Mouse (Mus musculus) layer of hippocampus, adult 11-12 months (tissue): Measurements from ENCODE around the gene Trnt1.

Experiments used
- DNase-seq: peaks from one replicate; pipeline ENCODE4 v3.0.0; 2022; ENCODE audit warnings: low spot score

Gene Trnt1

DNA sequence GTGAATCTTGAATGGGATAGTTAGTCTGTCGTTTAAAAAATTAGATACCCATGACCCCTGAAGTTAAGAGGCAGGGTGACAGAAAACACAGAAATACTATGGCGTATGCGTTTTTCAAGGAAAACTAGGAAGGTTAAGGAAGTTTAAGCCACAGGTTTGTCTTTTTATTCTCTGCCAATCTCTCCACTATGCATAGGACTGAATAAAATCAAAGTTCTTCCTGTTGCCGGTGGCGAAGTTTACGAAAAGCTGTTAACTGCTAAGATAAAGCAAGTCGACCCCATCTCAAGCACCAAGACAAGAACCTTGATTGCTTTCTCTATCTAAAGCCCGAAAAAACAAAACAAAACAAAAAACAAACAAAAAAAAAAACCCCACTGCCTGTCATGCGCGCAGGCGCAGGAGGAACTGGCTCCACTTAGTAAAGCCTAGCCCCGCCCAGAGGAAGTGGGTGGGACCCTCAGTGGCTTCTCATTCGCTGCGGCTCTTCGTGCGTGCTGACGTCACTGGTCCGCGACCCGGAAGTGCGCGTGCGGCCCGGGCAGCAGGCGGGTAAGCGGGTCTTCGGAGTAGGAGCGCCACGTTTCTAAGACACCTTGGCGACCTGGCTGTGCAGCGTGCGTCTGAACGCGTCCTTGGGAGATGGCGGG lies at the start of gene Trnt1:
Trnt1 (plus strand) TSS at position 481 of the 650 bp plus-strand sequence.
- peak; percentile 98 for DNase-seq

DNA sequence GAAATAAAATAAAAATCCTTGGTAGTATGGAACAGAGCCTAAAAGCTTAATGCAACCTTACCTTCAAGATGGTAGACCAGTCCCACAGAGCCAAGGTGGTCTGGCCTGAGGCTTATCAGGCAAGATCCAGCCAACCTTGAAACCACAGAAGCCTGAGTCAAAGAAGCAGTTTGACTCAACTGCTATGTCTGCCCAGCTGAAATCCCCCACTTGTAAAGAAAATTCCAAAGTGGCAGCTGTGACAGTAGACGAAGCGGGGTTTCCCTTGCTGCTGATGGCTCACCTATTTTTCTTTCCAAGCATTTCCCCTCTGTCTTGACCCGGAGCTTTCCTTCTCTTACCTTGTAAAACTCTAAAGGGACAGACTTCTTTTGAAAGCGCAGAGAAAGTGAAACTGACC lies 43.3 kb upstream of the Trnt1 start:
- no peak for DNase-seq

DNA sequence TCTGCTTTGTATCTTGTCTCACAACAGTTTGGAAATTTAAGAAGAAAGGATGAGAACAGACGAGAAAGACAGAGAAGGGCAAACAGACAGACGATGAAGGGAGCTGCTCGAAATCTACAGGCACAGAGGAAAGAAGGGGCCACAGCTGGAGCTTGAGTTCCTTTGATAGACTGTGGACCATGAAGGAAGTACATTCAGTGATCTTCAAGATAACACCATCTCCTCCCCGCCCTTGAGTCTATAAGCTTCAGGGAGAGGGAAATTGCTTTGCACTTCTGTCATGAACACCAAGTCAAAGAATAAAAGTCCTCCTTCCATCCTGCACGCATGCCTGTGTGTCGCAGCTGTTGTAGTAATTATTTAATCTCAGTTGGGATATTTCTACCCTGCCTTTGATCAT lies 42.8 kb upstream of the Trnt1 start:
- DNase-seq: no peak

DNA sequence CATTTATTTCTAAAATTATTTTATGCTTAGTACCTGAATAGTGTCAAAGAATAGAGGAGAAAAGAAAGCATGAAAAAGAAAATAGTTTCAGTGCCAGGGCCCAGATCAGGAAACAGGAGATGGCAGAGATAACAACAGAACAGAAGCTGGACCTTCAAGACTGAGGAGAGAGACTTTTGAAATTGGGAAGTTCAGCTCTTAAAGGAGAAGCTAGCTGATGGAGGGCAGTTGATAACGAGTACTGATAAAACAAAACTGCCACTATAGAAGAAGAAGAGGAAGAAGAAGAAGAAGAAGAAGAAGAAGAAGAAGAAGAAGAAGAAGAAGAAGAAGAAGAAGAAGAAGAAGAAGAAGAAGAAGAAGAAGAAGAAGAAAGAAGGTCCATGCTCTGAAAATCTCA lies 41.2 kb upstream of the Trnt1 start:
- no peak for DNase-seq

DNA sequence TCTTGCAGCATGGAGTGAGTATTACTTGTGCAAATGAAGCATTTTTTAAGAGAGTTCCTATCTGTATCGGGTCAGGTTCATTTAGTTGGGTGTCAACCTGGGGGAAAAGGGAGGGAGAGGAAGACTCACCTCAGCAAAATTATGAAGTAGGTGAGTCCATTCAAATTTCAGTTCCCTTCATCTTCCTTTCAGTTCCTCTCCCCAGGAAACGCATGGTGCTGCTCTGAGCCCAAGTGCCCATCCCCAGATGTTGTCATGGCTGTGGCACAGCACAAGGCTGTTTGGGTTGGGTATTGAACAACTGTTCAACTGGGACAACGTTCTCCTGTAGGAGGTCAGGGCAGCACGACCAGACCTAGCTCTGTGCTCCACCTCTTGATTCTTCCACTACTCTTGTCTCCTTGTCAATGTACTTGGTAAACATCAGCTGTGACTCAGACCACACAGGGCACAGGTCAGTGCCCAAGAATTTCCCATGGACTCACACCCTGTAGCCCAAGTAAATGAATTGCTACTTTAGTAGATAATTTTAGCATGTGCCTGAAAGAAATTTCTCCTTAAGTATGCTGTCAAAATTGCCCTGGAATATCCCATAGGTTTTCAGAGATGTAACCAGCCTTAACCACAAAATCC lies 39.1 kb upstream of the Trnt1 start:
- no peak for DNase-seq

DNA sequence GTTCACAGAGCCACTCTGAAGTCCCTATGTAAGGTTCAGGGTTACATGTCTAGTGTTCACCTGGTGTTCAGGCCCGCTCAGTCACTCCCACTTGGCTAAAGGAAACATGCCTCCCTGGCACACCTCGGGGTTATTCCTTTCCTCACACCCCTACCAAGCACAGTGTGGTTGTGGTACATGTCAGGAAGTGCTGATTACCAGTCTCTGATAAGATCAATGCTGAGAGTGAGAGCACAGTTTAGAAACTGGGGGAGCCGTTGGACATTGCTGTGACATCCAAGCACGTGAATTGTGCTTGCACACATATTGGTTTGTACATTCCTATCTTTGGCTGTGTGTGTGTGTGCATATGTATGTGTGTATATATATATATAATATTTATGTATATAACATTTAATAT lies 36.4 kb upstream of the Trnt1 start:
- no peak for DNase-seq

DNA sequence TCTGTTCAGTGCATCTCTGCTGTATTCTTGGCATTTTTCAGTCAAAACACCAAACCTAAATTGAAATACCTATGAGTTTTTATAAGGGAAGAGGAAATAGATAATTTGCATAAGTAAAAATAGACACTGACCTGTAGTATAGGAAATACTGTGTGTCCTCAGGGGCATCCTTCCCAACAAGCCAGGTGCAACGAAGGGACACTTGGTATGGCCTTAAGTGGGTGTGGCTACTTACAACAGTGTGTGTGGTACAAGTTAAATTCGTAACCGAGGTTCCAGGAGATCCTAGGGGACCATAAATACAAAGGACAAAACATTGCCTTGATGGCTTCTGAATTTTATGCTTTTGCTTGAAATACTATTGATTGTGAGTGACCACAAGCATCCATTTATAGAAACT lies 30.7 kb upstream of the Trnt1 start:
- DNase-seq: no peak

DNA sequence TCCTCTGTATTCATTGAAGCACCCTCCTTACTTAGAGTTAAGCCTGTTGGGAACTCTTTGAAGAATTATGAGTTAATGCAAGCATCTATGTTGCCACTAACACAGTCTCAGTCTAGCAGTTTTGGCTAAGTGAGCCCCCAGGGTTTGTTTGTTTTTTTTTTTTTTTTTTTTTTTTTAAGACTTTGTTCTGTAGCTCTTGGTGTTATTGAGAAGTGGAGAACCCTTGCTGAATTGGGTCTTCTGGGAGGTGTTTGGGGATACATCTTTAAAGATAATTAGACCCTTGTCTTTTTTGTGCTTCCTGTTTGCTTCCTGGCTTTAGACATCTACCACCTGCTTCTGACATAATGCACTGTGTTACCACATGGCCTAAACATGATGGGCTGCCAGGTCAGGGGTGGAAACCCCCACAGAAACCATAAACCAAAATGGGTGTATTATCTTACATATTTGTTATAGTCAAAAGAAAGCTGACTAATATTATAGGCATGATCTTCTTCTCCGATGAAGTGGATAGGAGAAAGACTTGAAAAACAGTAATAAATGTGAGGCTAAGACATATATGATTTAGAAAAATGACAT lies 28.6 kb upstream of the Trnt1 start:
- no peak for DNase-seq

DNA sequence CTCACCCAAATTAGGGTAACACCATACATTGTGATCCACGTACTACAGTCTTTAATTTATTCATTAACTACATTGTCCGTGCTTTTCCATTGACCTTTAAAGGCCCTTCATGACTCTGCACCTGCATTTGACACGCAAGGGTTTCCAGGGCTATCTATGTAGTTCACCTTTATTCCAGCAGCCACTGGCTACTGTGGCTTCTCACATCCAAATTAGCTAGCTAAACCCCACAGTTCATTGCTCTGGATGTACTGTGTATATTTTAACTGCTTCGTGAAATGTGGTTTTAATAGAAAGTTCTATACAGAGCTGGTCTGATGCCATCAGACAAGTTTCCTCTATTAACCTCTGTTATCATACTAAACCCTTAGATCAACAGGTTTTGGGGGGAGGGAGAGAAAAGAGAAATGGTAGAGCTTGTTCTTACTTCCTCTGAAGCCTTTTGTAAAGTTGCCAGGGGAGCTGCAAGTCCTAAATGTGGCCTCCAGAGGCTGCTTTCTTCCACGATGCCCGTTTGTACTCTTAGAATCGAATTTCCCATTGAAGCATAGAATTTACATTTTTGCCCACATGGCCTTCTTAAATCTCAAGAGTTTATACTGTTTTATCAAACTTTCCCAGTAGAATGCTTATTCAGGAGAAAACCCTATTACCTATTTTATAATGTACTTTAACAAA lies 25.2 kb upstream of the Trnt1 start:
- DNase-seq: no peak

DNA sequence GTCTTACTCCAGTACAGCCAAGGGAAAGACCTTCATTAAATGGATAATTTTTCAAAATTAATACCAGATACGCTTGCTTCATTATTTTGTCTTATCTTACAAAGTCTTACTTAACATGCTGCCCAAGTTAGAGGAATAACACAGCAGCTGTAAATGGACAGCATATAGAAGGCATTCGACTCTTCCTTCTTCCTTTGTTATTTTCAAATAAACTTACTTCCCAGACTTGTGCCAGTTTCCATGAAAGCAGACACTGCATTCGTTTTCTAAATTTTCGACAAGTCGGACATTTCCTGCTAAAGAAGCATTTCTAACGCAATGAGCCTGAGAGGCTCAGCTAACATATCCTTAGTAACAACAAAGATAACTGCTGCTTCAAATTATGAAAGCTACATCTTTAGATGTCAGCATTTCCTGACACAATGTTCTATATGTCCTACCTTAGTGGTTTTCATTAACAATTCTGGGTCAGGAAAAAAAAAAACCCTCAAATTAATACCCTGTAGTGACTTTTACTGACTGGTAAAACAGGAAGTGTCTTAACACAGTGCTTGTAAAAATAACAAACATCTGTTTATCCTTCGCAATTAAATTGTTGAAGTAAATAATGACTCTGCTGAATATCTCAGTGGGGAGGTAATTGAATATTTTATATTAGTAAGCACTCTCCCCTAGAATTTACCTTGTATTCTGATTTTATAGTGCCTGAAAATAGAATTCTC lies 23.1 kb upstream of the Trnt1 start:
- DNase-seq: no peak

DNA sequence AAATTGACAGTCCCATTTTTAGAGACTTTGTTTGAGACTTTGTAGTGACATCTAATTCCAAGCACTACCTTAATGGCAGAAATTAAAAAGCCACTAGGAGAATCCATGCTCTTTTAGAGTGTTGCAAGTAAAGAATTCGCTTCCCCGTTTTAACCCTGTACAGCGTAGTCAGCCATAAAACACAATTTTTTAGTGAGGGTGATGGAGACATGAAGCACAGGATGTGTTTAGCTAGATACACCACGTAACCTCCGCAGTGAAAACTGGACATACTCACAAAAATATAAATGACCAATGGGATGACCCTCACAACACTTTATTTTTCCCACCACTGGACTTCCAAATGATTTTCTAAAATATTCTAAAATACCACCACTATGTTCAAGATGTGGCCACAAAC lies 21.7 kb upstream of the Trnt1 start:
- DNase-seq: no peak

DNA sequence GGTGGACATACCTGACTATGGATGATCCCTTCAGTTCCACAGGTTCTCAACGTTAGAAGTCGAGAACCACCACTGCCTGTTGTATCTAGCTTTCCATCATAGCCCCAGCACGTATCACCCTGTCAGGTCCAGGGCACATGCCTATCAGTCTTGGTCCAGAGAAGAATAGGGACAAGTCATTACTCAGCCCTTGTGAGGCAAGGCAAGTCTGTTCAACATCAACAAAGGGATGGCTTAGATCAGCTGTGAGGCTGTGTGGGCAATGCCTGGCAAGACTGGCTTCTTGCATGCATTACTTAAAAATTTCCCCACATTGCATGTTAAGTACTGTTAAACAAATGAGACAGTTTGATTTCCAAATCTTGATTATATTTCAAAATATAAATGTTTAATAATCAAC lies 21.1 kb upstream of the Trnt1 start:
- no peak for DNase-seq

DNA sequence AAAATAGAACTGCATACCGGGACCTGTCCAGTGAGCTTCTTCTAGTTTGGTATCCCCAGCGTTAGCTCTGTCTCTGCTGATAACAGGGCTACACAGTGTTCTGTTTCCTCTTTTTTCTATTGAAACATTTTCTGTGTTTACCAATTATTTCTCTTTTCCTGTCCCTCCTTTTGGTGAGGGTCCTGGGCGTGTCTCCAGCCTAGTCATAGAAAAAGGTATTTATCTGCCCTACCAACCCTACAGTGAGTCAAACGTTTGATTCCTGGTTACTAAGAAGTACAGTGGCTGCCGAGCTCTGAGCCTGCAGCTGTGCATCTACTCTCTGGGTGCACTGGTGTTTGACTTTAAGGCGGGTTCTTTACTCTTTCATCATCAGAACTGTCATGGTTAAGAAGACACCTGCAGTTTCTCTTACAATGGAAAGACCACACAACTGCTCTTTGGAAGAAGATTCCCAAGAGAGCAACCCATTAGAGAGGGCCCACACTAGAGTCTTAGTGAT lies 20.0 kb upstream of the Trnt1 start, which contains the start of gene Il5ra:
Il5ra (minus strand) TSS at position 151 of the 502 bp plus-strand sequence.
- no peak for DNase-seq

DNA sequence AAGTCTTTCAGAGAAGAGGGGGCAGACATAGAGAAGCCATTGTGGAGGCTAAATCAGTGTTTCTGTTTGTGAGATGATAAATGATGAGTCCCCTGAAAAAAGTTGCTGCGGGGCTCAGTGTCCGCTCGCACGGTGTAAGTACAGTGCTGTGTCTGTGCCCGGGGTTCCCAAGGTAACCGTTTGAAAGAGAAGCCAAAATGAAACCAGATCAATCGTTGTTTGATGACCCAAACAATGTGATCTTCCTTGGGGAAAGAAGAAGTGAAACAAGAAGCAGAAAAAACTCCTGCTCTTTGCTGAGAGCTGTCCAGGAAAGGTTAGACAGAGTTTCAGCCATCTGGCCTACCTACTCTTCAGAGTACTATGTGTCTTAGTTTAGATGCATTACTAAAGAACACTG lies 18.6 kb upstream of the Trnt1 start:
- no peak for DNase-seq

DNA sequence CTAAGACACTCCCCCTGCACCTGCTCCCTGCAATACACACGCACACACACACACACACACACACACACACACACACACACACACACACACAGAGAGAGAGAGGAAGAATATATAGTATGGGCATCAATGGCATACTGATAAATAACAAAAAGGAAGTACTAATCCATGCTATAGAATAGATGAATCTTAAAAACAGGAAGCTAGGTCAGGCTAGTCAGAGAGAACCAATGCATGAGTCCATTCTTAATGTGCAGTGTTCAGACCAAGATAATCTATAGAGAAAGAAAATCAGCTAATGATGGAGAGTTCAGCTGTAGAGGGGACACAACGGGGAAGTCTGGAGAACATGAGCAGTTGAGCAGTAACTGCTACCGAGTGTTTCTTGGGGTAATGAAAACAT lies 10.6 kb upstream of the Trnt1 start:
- DNase-seq: no peak

DNA sequence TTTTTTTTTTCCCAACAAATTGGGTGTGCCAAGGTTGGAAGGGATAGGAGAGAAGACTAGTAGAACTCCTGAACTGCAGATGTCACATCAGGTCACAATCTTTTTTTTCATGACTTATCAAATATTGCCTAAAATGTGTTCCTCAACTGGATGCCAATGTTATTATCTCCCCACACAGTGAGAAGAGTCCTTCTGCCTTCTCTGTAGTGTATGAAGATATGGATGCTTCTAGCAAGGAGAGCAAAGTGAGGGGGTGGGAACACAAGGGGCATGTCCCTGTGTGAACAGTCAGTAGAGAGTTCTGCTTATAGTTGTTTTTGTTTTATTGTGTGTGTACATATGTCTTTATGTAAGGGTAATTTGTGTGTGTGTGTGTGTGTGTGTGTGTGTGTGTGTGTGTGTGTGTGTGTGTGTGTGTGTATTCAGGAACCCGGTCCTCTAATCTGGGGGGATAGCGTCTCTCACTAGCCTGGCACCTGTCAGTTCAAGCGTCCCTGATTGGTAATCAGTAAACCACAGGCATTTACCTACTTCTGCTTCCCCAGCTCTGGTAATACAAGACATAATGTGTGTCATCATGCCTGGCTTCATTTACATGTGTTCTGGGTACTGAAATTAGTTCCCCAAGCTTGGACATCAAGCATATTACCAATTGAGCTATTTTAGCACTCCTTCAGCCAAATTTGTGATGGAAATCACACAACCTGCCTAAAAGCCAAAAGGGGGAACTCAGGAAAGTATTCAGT lies 8.3 kb upstream of the Trnt1 start:
- DNase-seq: no peak

DNA sequence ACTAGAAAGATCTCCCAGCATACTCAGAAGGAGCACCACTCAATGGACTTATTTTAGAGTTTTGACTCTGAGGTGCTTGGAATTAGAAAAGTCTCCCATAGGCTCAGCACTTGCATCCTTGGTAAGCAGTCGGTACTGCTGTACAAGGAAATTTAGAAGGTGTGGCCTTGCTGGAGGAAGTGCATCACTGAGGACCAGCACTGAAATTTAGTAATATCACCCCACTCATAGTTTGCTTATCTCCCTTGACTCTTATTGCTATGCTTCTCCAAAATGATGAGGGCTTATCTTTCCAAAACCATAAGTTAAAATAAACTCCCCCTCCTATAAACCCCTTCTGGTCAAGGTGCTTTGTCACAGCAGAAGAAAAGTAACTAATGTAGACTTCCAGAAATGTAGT lies 7.4 kb upstream of the Trnt1 start:
- DNase-seq: no peak

DNA sequence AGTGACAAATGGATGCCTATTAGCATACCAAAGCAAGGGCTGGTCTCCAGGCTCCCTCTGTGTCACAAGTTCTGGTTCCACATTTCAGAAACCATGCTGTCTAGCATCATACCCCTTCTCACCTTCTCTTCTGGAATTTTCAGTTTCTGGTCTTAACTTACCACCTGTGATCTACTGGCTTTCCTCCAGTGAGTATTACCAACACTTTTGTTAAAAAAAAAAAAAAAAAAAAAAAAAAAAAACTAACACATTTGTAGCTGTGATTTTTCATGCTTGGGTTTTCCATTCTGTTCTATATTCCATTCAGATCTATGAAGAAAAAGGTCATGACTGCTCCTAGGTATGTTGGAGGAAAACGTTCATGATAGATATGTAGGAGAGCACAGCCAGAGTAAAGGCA lies 3.0 kb upstream of the Trnt1 start:
- no peak for DNase-seq

DNA sequence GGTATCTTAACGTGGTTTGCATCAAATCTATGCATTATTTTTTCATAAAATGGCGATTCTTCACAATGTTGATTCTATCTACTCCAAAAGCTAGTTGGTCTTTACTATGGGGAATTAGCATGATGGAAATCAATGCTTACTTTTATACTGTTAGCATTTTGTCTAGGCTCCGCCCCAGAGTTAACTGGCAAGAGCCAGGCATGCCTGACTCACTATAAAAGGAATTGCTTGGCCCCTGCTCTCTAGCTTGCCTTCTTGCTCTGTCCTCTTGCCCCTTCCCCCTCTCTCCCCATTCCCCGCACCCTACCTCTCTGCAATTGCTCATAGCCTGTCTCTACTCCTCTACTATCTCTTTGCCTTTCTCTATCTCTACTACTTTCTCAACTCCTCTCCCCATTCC lies 2.1 kb upstream of the Trnt1 start:
- no peak for DNase-seq

DNA sequence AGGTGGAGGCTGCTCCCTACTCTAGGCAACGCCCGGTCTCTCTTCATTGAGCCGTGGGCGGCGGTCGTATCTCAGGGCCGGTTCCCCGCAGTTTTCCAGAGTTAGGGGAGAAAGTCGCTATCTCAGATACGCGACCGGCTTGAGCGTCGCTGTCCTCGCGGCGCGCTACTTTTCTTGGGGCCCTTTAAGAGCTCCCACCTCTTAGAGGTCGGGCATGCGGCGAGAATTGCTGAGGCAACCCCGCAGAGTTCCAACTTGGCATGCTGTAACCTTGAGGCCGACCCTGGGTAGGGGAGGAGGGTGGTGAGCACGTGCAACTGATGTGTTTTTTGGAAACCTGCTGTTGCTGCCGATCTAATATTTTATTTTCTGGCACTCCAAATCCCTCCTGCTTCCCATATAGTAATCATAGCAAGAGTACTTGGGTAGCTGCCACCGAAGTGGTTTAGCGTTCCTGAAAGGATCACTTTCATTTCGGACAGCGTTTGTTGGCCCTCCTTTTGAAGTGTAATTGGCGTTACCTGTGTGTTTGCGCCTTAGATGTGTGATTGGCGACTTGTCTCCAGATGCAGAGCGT lies 458 bp downstream of the Trnt1 start:
- DNase-seq: no peak

DNA sequence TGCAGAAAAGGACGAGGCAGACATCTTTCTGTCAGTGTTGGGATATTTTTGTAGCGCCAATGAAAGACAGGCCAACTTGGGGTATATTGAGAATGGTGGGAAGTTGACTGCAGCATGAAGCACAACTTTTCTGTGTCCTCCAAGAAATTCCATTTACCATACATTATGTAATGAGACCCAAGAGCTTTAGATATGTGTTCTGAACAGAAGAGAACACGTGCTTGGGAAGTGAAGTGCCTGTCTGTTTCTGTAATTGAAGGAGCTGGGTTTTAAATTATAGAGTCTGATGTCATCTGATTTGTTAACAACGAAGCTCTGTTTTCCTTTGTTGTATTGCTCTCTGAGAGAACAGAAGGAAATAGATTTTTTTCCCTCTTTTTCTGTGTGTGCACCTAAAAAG lies 1.1 kb downstream of the Trnt1 start:
- DNase-seq: no peak
